Mouse (Mus musculus) lung, postnatal 14 days (tissue): ENCODE measurements around the gene Larp4.
A peak's percentile ranks its signal among the peaks of the same experiment; 100 is the strongest.
"Not testable (repeated sequence)": the region's sequence is repeated elsewhere in the genome, so short reads cannot be mapped to it uniquely, and the experiment has no call there.

Experiments used
- DNase-seq: peaks from one replicate; pipeline ENCODE4 v3.0.0; 2021

The Larp4 gene

DNA sequence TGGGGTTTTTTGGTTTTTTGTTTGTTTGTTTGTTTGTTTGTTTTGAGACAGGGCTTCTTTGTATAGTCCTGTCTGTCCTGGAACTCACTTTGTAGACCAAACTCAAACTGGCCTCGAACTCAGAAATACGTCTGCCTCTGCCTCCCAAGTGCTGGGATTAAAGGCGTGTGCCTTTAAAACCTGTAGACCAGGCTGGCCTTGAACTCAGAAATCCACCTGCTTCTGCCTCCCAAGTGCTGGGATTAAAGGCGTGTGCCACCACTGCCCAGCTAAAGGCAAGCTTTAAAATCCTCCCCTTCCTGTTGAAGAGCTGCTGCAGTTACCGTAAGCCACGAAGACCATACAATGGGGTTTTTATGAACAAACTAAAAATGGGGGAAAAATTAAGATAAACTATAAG lies at the start of gene Larp4:
Larp4 (plus strand) TSS at position 301 of the 400 bp plus-strand sequence.
- DNase-seq = not testable (repeated sequence)

DNA sequence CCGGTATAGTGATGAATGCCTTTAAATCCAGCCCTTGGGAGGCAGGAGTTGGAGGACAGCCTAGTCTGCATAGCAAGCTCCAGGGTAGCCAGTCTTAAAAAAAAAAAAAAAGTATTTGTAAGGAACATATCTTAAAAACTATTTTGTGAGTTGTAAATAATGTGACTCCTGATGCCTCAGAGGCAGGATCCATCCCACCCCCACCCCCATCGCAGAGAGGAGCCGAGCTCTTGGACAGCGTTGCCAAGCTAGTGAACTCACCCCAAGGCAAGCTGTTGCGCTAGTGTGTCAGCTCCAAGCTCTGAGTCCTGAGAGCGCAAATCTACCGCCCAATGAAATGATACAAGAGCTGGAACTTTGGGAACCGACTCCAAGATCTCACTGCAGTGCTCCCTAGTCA lies 38.6 kb upstream of the Larp4 start:
- DNase-seq = no peak

DNA sequence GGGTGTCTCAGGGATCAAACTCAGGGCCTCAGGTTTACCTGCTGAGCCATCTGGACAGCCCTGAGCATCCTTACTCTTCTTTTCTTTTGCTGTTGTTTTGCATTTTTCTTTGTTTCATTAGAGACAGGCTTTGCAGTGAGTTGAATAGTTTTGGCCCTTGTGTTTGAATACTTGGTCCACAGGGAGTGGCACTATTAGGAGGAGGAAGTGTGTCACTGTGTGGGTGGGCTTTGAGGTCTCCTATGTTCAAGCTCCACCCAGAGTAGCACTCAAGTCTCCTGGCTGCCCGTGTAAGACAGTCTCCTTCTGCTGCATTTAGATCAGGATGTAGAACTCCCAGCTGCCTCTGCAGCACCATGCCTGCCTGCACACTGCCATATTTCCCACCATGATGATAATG lies 35.4 kb upstream of the Larp4 start:
- DNase-seq = no peak

DNA sequence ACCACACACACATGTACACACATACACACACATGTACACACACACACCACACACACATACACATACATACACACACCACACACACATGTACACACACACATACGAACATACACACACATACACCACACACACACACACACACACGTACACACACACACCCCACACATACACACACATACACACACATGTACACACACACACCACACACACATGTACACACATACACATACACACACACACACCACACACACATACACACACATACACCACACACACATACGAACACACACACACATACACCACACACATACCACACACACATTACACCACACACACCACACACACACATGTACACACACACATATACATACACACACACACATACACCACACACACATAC lies 33.2 kb upstream of the Larp4 start:
- no peak for DNase-seq

DNA sequence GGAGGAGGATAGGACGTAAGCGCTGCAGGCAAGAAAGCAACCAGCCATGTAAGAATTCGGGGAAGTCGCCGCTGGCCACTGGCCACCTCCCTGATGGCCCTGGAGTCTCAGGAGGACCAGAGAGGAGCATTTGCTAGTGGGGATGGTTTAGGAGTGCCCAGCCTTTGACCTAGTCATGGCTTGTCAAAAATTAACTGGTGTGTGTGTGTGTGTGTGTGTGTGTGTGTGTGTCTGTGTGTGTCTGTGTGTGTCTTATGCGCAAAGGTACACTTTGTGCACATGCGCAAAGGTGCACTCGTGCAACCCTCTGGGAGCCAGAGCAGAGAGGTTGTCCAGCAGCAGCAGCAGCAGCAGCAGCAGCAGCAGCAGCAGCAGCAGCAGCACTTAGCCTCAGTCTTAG lies 32.0 kb upstream of the Larp4 start:
- no peak for DNase-seq

DNA sequence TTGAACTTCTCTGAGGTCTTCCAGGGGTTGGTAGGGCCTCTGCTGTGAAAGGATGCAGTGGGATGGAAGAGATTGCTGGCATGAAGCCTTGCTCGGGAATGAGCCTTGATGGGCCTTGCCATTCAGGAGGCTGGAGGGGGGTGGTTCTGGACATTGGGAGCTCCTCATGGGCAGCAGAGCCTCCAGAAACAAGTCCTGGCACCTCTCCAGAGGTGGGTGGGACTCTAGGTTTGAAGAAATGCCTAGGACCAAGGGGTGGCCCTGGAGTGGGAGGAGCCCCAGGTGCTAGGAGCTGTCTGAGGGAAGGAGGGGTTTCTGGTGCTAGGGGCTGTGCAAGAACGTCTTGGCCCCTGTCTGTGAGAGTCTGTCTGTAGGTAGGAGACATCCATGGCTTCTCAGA lies 29.4 kb upstream of the Larp4 start:
- no peak for DNase-seq

DNA sequence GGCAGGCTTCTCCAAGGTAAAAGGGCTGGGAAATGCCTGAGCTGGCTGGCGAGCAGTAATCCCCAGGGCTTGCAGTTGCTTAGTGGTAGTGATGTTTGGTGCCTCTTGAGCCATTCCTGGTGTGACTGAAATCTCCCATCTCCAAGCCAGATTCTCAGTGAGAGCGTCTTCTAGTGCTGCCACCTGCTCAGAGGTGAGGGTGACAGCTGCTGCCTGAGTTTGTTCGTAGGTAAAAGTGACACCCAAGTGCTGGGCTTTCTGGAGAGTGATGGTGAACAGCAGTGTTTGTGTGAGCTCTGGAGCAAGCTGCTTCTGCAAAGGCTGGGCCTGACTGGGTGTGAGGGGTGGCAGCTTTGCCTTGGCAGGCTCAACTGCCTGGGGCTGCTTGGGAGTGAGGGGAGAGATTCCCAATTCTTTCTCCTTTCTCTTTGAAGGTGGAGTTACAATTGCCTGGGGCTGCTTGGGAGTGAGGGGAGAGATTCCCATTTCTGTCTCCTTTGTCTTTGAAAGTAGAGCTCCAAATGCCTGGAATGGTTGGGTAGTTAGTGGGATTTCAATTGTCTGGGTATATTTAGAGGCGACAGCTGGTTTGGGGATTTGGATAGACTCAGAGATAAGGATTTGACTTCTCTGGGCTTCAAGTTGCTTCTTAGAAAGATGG lies 28.8 kb upstream of the Larp4 start:
- DNase-seq = no peak

DNA sequence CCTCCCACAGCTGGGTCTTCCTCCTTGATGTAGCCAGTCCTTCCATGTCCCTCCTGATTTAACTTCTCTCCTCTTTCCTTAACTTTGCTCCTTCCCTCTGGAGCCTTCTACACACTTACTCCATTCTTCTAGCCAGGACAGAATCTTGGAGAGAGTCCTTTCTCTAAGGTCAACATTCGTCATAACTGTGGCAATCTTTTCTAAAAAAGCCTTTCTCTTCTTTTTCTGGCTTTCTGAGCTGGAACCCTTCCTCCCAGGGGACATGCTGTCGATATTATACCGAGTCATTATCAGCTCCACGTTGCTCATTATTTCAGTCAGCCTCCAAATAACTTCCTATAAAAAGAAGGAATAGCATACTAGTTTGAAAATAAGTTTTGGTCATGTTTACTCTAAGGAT lies 14.5 kb upstream of the Larp4 start:
- DNase-seq = no peak

DNA sequence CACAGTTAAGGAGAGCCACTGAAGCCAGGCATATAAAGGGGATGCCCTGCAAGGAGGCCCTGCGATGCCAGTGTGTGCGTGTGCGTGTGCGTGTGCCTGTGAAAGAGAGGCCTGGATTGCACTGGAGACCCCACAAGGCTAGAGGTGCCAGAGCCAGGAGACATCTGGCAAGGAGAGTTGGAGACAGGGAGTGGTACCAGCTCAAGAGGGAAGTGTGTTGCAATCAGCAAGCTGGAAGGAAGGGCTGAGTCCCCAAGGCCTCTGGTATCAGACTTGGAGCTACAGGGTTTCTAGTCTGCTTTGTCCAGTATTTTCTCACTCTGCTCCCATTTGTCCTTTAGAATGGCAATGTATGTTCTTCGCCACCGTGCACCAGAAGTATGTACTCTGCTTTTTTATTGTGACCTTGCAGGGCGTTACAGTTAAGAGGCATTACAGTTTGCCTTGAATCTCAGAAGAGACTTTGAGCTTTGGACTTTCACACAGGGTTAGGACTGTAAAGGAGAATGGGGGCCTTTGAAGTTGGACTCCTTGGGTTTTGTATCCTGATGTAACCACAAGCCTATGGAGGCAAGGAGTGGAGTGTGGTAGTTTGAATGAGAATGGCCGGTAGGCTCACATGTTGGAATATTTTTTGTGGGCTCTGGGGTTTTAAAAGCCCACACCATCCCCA lies 4.6 kb upstream of the Larp4 start:
- peak; percentile 44 for DNase-seq

DNA sequence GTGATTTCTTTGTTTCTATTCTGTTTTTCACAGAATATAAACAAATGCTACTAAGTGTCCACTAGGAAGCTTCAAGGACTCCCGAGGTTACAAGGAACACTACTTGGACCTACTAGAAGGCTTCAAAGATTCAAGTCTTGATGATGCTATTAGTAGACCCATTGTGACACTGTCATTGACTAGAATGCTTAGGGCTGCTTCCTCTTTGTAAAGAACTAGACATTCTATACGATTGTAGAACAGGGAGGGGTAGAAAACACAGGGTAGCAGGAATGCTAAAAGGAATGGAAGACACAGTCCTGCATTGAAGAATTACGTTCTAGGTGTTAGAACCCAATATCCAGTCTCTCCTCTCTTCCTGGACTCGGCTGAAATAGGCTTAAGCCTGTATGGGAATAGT lies 2.9 kb upstream of the Larp4 start, which contains the start of gene Fam186a:
Fam186a (minus strand) TSS at position 101 of the 400 bp plus-strand sequence.
- no peak for DNase-seq

DNA sequence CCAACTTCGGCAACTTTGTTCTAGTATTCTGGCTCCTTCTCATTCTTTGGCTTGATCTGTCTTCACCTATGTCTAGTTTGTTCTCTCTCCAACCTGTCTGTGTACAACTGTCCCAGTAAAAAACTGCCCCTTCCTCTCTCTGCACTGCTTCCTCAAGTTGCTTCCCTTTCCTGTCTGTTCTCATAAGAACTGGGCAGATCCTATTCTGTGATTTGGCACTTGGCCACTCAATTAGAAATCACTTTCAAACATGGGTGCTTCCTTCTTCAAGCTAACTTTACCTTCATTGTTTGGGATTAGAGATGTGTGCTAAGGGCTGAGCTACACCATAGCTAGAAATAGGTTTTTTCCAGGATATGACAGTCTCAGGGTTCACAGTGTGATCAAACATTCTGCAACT lies 741 bp downstream of the Larp4 start:
- DNase-seq = peak; percentile 7

DNA sequence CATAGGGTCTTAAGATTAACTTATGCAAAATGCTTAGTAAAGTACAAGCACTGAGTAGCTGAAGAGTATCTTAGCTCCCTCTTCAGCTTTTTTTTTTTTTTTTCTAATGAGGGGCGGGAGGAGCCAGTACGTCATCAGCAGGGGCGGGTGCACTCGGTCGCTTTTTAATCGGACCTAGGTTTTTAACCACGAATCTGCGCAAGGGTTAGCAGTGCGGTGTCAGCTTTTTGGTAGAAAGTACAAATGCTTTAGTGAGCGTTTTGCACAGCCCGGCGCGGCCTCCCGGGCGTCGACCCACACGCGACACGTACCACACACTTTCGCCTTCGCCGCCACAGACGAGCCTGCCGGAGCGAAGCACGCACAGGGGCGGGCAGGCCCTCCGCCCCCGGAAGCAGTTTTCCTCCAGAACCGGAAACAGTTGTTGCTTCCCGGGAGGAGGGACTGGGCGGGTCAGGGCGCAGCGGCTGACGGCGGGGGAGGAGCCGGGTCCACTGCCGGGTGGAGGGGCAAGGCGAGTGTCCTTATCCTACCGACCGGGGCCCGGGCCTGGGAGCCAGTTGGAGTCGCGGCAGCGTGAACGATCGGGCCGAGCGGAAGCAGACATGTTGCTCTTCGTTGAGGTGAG lies 2.6 kb downstream of the Larp4 start:
- peak; percentile 95 for DNase-seq

DNA sequence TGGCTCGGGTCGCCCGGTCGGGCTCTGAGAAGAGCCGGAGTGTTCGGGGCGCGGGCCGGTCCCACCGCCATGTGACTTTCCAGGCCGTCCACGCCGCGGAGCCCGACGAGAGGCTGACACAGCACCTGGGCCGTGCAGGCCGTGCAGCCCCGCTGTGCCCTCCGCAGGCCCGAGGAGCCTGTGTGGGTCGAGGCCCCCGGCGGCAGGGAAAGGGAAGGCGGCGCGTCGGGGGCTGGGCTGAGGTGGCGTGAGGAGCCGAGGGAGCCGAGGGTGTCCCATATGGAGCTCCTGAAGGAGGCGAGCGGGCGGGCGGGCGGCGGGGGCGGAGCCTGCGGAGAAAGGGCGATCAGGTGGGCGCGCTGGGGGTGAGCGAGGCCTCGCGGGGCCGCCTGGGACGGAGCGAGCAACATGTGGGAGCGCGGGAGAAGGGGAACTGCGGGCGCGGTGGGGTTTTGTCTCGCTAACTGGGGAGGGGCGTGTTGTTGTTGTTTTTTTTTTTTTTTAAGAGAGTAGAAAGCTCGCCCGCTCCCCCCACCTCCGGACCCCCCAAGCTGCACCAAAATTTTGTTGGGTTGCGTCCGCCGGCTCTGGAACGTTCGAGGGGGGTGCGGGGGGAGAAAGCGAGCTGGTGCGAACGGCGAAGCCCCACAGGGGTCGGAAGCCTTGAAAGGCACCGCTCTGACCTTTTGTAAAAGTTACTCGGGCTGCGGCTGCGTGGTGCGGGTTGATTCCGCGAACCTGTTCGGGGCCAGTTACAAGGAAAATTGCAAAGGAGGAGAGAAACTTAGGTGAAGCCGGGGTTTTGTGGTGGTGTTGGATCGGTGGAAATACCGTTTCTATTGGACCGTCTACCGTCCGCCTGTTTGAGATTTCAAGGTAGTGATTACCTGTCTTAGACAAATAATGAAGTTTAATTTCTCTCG lies 3.4 kb downstream of the Larp4 start:
- DNase-seq = peak; percentile 61

DNA sequence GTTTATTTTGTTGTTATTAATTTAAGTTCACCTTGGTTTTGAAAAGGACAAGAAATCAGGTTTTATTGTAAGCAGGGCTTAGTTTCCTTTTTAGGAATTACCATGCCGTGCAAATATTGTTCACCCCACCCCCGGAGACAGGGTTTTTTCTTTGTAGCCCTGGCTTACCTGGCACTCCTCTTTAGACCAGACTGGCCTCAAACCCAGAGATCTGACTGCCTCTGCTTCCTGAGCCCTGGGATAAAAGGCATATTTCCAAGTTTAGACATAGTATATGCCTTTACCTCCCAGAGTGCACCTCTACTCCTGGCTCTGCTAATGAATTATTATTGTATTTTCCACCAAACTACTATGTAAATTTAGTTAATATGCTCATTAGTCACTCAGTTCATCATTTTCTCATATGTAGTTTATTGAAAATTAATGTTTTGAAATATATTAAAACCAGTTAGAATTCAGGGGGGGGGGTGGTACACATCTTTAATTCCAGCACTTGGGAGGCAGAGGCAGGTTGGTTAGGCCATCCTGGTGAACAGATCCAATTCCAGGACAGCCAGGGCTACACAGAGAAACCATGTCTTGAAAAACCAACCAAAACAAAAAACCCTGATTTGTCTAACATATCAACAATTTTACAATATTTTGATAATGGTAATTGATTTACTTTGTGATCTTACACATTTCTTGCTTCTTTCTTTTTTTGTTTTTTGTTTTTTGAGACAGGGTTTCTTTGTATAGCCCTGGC lies 4.8 kb downstream of the Larp4 start:
- DNase-seq = no peak

DNA sequence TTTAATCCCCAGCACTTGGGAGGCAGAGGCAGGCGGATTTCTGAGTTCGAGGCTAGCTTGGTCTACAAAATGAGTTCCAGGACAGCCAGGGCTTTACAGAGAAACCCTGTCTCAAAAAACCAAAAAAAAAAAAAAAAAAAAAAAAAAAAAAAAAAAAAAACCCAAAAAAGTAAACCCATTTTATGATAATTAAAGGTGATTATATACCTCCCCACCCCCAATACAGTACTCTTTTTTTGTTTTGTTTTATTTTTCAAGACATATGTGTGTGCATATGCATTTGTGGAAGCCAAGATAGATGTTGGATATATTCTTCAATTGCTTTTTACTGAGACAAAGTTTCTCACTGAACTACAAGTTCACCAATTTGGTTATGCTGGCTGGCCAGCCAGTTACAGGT lies 6.3 kb downstream of the Larp4 start:
- DNase-seq = not testable (repeated sequence)

DNA sequence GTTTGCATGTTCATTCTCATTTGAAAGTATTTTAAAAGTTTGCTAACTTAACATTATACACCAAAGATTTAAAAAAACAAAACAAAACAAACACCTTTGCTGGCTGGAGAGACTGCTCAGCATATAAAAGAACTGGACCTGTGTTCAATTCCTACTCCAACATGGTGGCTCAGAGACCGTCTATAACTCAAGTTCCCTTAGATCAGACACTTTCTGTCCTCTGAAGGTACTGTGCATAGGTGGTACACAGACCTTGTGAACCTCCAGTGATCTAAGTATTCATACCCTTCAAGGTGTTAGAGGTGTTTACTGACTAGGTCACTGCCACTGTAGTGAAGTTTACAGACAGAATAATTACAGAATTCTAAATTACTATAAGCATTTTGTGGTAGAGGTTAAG lies 9.4 kb downstream of the Larp4 start:
- no peak for DNase-seq

DNA sequence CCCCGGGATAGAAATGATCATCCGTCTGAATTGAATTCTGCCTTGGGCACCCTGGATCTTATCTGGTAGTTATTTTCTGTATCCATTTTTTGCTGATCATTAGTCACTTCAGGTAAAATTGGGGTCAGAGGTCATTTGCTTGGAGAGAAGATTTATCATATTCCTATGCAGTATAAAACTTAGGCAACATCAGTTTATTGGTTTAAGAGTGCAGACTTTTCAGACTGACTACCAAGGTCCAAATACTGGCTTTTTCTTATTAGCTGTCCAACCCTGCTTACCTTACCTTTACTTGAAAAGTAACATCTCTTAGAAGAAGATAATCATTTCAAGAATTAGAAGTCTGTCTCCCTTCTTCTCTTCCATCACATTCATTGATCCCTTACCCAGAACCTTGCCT lies 9.8 kb downstream of the Larp4 start:
- no peak for DNase-seq

DNA sequence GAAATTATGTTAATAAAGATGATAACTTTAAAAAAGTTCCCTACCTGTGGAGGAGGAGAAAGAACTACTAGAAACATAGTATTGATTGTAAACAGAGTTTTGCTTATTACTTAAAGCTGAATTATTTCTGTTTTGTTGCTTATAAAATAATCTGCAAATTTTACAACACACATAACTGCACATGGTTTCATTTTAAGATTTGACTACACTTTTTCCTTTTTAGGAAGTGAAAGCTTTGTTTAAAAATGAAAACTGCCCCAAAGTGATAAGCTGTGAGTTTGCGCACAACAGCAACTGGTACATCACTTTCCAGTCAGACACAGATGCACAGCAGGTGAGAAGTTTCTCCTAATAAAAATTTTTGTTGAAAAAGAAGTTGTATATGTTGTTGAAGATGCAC lies 23.2 kb downstream of the Larp4 start:
- no peak for DNase-seq

DNA sequence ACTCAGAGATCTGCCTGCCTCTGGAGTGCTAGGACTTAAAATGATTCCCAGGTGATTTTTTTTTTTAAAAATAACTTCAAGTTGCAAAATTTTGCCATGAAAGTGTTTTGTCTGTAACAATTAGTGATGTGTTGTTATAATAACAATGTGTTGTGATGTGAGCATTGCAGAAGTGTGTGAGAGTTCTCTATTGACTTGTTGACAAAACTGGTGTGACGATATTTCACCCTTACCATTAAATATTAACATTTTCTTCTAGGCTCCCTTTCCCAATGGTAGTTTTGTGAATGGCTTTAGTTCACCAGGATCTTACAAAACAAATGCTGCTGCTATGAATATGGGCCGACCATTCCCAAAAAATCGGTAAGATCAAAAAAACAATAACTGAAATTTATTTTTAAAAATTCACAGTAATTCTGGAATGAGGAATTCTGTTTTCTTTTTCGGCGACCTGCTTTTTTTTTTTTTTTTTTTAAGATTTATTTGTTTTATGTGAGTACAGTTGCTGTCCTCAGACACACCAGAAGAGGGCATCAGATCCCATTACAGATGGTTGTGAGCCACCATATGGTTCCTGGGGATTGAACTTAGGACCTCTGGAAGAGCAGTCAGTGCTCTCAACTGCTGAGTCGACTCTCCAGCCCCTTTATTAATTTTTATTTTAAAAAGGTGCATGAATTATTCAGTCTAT lies 27.4 kb downstream of the Larp4 start:
- no peak for DNase-seq

DNA sequence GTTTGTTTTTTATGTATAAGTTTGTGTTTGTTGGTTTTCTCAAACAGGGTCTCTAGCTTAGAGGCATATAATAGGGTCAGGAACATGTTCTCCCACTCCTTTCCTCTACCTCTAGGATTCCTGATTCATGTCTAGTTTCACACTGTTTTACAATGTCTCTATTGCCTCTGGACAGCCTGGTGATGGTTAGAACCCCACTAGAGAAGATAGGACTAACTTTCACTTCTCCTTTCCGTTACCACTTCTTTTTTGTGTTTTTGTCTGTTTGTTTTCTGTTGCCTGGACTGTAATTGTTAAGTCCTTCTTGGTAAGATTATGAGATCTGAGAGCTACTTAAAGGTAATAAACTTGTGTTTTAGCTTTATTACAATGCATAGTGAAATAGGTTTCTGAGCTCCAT lies 29.5 kb downstream of the Larp4 start:
- DNase-seq = no peak

DNA sequence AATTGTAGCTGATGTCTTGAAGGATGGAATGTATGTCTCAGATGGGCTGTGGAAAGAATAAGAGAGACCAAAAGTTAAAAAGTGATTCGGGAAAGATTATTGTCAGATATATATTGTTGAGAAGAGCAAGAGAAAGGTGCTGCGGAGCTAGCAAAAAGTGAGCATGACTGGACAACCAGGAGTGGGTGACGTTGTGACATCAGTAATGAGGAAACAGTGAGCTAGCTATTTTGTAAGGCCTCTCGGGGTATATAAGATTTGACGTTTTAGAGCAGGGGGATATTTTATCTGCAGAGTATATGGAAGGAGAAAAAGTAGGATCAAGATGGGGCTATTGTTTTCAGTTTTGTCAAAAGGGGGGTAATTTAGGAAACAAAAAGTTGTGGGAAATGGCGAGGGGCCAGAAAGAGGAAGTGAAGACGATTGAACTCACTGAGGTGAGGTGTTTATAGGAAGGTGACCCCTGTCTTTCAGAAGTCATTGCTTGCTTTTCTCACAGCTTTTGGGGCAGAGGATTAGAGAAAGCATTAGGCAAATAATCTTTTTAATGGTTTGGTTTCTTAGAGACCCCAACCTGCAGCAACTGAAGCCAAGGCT lies 34.9 kb downstream of the Larp4 start:
- DNase-seq = no peak
